Mouse (Mus musculus): ENCODE data around the gene Dll3.
"Not testable (repeated sequence)": the region's sequence is repeated elsewhere in the genome, so short reads cannot be mapped to it uniquely, and the experiment has no call there.

Dll3 gene

GRCm38 (mm10) chr7:28243943-28244342, 58.1 kb downstream of the Dll3 start:
- not testable (repeated sequence) for DNase-seq
